Mouse (Mus musculus): ENCODE data around the gene Armc6. TPM values are rescaled to one million over a fixed set of nuclear protein-coding genes. Genes with fewer than 3 reads are reported as not detected.

The Armc6 gene
- polyA plus RNA-seq, 2 experiments: 10.5 to 12.4 TPM

GRCm38 (mm10) chr8:70204757-70205156 is 29.5 kb downstream of the Armc6 start:
- Histone ChIP-seq H3K27ac (no peak overlapping the region), H3K36me3 (replicated peaks; ENCODE audit: control insufficient read depth, insufficient read depth, low read depth) (no peaks in the 10 kb centered on the region), H3K4me3 (ENCODE audit: insufficient read depth in 1 of 2, low read depth in 2 of 2, low read length in 2 of 2) (no peak overlapping the region), H3K9me3 (ENCODE audit: control insufficient read depth, low read length) (no peaks in the 10 kb centered on the region), H3K27me3 (ENCODE audit: control insufficient read depth, insufficient read depth, low read length) (no peaks in the 10 kb centered on the region), H3K9ac (replicated peaks) (no peak overlapping the region), H3K4me1 (replicated peaks; ENCODE audit: control insufficient read depth in 2 of 2, insufficient read depth in 2 of 2, low read length in 1 of 2) (peaks cover 25 to 27% of the 10 kb centered on the region in 2 experiments), H3K4me2 (ENCODE audit: low read depth) (no peak overlapping the region)
- TF ChIP-seq EP300 (IDR thresholded peaks at IDR 0.05; ENCODE audit: low read depth): no peak
- no peak for TF ChIP-seq CTCF (IDR thresholded peaks at IDR 0.05; ENCODE audit: low read depth)
- DNase-seq (ENCODE audit: low read depth in 3 of 3, low spot score in 3 of 3) (no peak), ATAC-seq (ENCODE audit: insufficient read depth) (no peak)
- WGBS (ENCODE audit: insufficient replicate concordance): 51% methylated on average over 1 of the region's 1 CpGs

GRCm38 (mm10) chr8:70203072-70203471 is 31.2 kb downstream of the Armc6 start:
- ATAC-seq (ENCODE audit: insufficient read depth) (no peak), DNase-seq (ENCODE audit: low read depth in 3 of 3, low spot score in 3 of 3) (no peak)
- Histone ChIP-seq H3K9ac (replicated peaks) (no peak overlapping the region), H3K9me3 (ENCODE audit: control insufficient read depth, low read length) (no peaks in the 10 kb centered on the region), H3K4me2 (ENCODE audit: low read depth) (no peak overlapping the region), H3K36me3 (replicated peaks; ENCODE audit: control insufficient read depth, insufficient read depth, low read depth) (no peaks in the 10 kb centered on the region), H3K27me3 (ENCODE audit: control insufficient read depth, insufficient read depth, low read length) (no peaks in the 10 kb centered on the region), H3K4me1 (replicated peaks; ENCODE audit: control insufficient read depth in 2 of 2, insufficient read depth in 2 of 2, low read length in 1 of 2) (peaks cover 25 to 27% of the 10 kb centered on the region in 2 experiments), H3K27ac (no peak overlapping the region), H3K4me3 (ENCODE audit: insufficient read depth in 1 of 2, low read depth in 2 of 2, low read length in 2 of 2) (no peak overlapping the region)
- 79% methylated on average over 4 of the region's 4 CpGs for WGBS (ENCODE audit: insufficient replicate concordance)
- TF ChIP-seq EP300 (IDR thresholded peaks at IDR 0.05; ENCODE audit: low read depth): no peak
- TF ChIP-seq CTCF (IDR thresholded peaks at IDR 0.05; ENCODE audit: low read depth): no peak

GRCm38 (mm10) chr8:70201417-70201816 is 32.8 kb downstream of the Armc6 start:
- no peak for TF ChIP-seq CTCF (IDR thresholded peaks at IDR 0.05; ENCODE audit: low read depth)
- peak; percentile 90 for TF ChIP-seq EP300 (IDR thresholded peaks at IDR 0.05; ENCODE audit: low read depth)
- H3K4me3 ChIP-seq (ENCODE audit: insufficient read depth in 1 of 2, low read depth in 2 of 2, low read length in 2 of 2): no peak overlapping the region
- peak; percentile 68 to 85 (median 83) for DNase-seq (ENCODE audit: low read depth in 3 of 3, low spot score in 3 of 3)
- no peaks in the 10 kb centered on the region for H3K36me3 ChIP-seq (replicated peaks; ENCODE audit: control insufficient read depth, insufficient read depth, low read depth)
- no peaks in the 10 kb centered on the region for H3K9me3 ChIP-seq (ENCODE audit: control insufficient read depth, low read length)
- peak overlapping the region; percentile 58 for H3K9ac ChIP-seq (replicated peaks)
- WGBS (ENCODE audit: insufficient replicate concordance): 11% methylated on average over 3 of the region's 3 CpGs
- ATAC-seq (ENCODE audit: insufficient read depth): peak; percentile 86
- H3K27me3 ChIP-seq (ENCODE audit: control insufficient read depth, insufficient read depth, low read length): no peaks in the 10 kb centered on the region
- peaks cover 25 to 27% of the 10 kb centered on the region in 2 experiments for H3K4me1 ChIP-seq (replicated peaks; ENCODE audit: control insufficient read depth in 2 of 2, insufficient read depth in 2 of 2, low read length in 1 of 2)
- H3K4me2 ChIP-seq (ENCODE audit: low read depth): peak overlapping the region; percentile 63
- peak overlapping the region; percentile 84 for H3K27ac ChIP-seq

DNA sequence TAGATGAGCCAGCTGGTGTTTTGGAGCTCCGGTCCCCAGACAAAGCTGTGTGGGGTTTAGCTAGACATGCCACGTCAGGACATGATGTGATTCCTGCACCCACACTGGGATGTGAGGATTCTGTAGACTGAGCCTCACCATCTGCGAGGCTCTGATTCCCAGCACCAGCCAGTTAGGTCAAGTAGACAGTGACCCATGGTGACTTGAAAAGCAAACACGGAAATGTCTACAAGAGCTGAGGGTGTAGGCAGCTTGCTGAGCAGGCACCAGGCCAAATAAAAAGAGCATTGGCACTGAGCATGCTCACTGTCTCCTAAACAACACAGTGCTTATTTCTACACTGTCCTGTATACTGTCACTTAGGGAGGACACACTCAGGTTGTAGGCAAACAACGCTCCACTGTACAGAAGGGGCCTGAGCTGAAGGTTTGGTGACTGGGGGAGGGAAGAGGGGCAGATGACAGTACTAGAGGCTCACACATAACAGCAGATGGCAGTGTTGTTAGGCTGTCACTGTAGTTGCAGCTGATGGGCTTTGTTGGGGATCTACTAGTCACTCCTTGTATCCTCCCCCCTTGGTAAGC is 34.1 kb downstream of the Armc6 start:
- H3K4me2 ChIP-seq (ENCODE audit: low read depth): no peak overlapping the region
- 65% methylated on average over 5 of the region's 5 CpGs for WGBS (ENCODE audit: insufficient replicate concordance)

DNA sequence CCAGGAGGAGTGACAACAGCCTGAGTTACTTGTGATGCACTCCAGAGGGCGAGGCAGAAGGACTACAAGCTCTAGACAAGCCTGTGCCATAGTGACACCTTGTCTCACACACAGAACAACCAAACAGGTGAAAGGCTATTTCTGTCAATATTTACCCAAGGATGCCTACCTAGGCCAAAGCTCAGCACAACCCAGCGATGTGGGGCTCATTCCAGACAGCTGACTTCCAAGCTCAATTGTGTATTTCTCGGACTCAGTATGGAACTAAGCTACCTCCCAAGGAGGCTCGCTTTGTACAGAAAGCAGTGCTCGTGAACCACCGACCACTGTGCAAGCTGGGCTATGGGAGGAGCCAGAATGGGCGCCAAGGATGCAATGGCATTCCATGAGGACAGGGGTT is 36.7 kb downstream of the Armc6 start:
- Histone ChIP-seq H3K9ac (replicated peaks) (no peak overlapping the region), H3K27ac (no peak overlapping the region), H3K36me3 (replicated peaks; ENCODE audit: control insufficient read depth, insufficient read depth, low read depth) (no peaks in the 10 kb centered on the region; the same call in 1 of the 2 replicates), H3K27me3 (ENCODE audit: control insufficient read depth, insufficient read depth, low read length) (no peaks in the 10 kb centered on the region), H3K4me2 (ENCODE audit: low read depth) (no peak overlapping the region), H3K4me3 (ENCODE audit: insufficient read depth in 1 of 2, low read depth in 2 of 2, low read length in 2 of 2) (no peak overlapping the region), H3K4me1 (replicated peaks; ENCODE audit: control insufficient read depth in 2 of 2, insufficient read depth in 2 of 2, low read length in 1 of 2) (peaks cover 19 to 25% of the 10 kb centered on the region in 2 experiments), H3K9me3 (ENCODE audit: control insufficient read depth, low read length) (no peaks in the 10 kb centered on the region)
- no peak for ATAC-seq (ENCODE audit: insufficient read depth)
- no peak for DNase-seq (ENCODE audit: low read depth in 3 of 3, low spot score in 3 of 3)
- TF ChIP-seq CTCF (IDR thresholded peaks at IDR 0.05; ENCODE audit: low read depth) (no peak), EP300 (IDR thresholded peaks at IDR 0.05; ENCODE audit: low read depth) (no peak)
- WGBS (ENCODE audit: insufficient replicate concordance): 64% methylated on average over 7 of the region's 7 CpGs

More for the DNA sequence above, 34.1 kb downstream of the Armc6 start:
- DNase-seq (ENCODE audit: low read depth in 3 of 3, low spot score in 3 of 3) (peak in 2 of 3 experiments; percentile 45 to 56), ATAC-seq (ENCODE audit: insufficient read depth) (peak; percentile 33; the same call in 1 of the 2 replicates)
- no peaks in the 10 kb centered on the region for H3K36me3 ChIP-seq (replicated peaks; ENCODE audit: control insufficient read depth, insufficient read depth, low read depth)
- no peak overlapping the region; the same call in 1 of the 2 replicates for H3K27ac ChIP-seq
- TF ChIP-seq CTCF (IDR thresholded peaks at IDR 0.05; ENCODE audit: low read depth) (peak; percentile 82), EP300 (IDR thresholded peaks at IDR 0.05; ENCODE audit: low read depth) (no peak)
- H3K4me1 ChIP-seq (replicated peaks; ENCODE audit: control insufficient read depth in 2 of 2, insufficient read depth in 2 of 2, low read length in 1 of 2): peaks cover 25 to 27% of the 10 kb centered on the region in 2 experiments
- no peaks in the 10 kb centered on the region for H3K27me3 ChIP-seq (ENCODE audit: control insufficient read depth, insufficient read depth, low read length)
- H3K4me3 ChIP-seq (ENCODE audit: insufficient read depth in 1 of 2, low read depth in 2 of 2, low read length in 2 of 2): no peak overlapping the region
- 0 out of 2 replicates have a peak overlapping the region, but pooled peaks have one; percentile 23 for H3K9ac ChIP-seq (replicated peaks)
- no peaks in the 10 kb centered on the region for H3K9me3 ChIP-seq (ENCODE audit: control insufficient read depth, low read length)

Data from liver, embryonic 14.5 days (tissue).